Mouse (Mus musculus) adrenal gland, postnatal 14 days (tissue): ENCODE data around the gene Msh4. TPM values are rescaled to one million over a fixed set of nuclear protein-coding genes. Genes with fewer than 3 reads are reported as not detected.
"Not testable (repeated sequence)": the region's sequence is repeated elsewhere in the genome, so short reads cannot be mapped to it uniquely, and the experiment has no call there.

ENCODE experiments used
- DNase-seq: peaks from one replicate; pipeline ENCODE4 v3.0.0; 2021; ENCODE audit warnings: mixed read lengths
- total RNA-seq: library from RNA; stranded (reverse); gene quantifications from 2 replicates; pipeline ENCODE4 v1.2.3, GENCODE M21; 2021

Msh4 gene
- total RNA-seq, 1 experiment from 2014 or later: 0.22 TPM

DNA sequence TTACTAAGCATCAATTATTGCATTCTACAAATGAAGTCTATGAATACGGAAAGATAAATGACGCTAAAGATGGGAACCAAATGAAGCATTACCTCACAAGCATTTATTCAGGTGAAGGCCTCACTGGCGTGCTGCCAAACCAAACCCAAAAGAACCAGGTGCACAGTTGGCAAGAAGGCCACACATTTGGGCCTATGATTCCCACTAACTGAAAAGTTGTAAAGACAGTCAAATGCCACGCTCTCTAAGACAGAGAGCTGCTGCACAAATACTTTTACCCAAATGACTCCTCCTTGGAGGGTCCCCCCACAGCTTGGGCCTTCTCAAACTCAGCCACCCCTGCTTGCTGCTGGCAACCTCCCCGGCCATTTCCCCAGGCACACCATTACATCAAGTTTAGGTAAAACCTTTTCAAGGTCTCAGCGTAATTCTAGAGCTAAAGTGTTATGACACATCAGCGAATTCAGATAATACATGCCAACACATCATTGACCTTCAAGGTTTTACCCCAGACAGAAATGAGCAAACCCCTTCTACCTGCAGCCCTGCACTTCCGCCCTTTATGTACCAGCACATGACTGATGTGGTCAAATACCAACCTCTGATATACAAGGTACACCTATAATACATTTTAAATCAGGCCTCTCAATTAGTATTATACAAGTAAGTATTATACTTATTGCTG is 5.4 kb upstream of the Msh4 start:
- DNase-seq: peak; percentile 32

DNA sequence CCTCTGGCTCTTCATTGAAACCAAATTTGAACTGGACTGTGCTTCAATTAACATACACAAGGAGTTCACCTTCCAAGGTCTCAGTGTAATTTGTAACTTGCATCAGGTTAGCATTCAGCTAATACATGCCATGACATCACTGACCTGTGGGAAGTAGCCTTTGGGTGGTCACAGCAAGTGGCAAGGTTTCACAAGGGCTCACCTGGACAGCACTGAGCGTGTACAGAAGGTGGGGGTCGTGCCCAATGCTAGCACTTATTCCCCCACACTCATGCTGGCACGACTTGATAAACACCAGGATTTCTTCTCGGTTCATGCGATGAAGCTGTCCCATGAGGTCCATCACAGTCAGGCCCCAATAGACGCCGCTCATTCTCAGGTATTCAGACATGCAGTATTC is 4.6 kb upstream of the Msh4 start:
- no peak for DNase-seq

DNA sequence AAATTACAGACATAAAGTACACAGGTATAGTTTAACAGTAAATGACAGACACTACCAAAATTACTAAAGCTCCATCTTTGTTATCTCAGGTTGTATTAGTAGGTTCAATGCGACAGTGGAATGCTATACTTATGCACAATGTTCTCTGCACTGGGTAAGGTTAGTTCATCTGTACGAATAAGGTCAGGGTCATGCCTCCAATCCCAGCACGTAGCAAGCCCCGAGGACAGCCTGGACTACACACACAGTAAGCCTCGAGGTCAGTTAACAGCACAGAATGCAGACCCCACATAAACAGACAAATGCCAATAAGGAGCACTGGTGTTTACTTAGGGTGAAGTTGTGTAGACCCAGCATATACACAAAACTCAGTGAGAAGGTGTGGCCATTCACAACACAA is 3.0 kb upstream of the Msh4 start:
- DNase-seq: no peak

DNA sequence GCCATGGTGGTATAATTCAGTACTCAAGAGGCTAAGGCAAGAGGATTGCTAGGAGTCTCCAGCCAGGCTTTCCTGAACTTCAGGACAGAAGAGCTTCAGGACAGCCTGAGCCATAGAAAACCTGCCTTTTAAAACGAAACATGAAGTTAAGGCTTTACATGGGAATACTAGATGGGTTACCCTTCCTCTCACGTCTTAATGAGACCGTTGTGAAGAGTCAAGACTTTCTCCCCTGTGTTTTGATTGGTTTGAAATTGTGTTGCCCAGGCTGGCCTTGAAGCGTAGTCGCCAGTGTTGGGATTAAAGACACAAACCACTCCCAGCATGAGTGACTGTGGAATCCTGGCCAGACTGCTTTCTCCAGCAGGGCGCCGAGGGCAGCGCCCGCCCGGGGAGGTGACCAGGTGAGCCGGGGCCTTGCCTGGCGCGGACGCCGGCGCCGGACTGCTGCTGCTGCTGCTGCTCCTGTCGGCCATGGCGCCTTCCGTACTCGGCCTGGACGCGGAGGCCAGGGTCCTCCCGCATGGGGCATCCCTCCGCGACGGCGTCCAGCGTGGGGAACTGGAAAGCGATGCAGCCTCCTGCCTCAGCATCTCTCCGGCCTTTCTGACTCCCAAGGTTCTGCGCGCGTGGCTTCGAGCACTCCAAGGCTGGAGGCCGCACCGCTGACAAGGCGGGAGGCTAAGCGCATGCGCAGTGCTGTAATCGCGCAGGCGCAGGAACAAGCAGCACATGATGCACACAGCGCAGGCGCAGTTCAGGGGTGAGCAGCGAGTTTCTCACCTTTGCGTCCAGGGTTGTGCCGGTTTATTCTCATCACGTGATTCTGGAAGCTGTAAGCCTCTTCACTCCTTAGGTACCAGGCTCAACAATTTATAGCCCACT is 445 bp downstream of the Msh4 start:
- DNase-seq: no peak

DNA sequence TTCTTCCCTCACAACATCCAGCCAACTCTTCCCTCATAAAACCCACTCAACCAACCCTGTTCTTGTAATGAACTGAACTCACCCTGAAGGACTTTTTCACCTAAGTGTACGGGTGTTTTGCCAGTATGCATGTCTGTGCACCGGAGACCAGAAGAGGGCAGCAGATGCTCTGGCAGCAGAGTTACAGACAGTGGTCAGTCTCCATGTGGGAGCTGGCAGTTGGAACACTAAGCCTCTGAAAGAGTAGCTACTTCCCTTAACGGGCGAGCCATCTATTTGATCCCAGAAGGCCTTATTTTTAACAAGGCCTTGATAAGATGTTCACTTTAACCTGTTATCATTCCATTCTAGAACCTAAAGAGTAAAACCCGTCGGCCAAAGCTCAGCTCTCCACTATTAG is 1.4 kb downstream of the Msh4 start:
- DNase-seq: peak; percentile 69

DNA sequence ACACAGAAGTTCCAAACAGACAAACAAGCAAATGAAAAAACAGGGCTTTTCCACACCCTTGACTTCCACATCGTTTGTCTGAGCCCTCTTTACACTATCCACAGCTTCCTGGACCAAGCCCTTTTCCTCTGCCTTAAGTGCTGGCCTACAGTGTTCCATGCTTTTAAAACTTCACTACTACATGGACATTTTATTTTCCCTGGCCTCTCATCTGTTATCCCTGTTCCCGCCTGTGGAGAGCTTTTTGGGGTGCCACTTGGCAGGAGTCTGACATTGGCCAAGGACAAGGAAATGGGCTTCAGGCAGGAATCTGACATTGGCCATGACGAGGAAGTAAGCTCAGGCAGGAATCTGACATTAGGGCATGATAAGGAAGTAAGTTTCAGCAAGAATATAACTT is 3.3 kb downstream of the Msh4 start:
- DNase-seq: no peak

DNA sequence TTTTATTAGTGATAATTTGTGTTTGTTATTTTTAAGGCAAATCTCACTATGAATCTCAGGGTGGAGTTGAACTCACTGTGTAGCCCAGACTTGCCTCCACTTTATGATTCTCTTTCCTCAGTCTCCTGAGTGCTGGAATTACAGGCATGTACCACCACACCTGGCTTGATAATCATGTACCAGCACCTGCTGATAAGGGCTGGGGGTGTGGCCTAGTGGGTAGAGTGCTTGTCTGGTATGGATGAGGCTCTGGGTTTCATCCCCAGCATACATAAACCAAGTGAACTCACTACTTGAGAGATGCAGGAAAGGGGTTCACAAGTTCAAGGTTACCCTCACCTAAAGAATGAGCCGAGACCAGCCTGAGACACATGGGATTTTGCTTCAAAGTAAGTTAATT is 4.0 kb downstream of the Msh4 start:
- no peak for DNase-seq

DNA sequence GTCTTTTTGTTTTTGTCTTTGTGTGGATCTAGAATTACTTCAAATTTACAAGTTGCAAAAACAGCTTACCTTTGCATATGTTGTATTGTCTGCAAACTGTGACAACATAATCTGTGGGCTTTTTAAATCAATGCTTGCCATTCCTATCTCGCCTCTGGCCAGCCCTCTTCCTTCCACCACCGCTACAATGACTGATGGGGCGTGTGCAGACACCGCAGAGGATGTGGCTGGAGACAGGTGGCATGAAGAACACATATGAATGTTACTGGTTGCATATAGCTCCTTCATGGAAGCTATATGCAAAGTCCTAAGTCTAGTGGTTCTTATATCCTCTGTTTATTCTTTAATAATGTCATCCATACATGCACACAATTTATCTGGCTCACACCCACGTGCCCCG is 8.7 kb downstream of the Msh4 start:
- DNase-seq: no peak

DNA sequence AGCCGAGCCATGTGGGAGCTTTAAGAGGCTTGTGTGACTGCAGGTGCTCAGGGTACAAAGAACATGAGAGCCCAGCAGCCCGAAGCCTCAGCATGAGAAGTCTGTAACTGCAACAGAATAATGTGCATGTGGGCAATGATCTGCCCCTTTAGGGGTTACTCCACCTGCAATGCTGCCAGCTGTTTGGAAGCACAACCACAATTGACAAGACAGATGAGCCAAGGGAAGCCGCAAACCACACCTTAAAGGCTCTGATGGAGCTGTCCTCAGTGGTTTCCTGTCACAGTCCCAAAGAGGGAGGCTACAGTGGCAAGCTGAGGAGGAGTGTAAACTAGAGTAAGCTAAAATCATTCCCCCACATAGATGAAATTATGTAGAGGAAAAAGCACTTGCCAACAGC is 10.5 kb downstream of the Msh4 start:
- no peak for DNase-seq

DNA sequence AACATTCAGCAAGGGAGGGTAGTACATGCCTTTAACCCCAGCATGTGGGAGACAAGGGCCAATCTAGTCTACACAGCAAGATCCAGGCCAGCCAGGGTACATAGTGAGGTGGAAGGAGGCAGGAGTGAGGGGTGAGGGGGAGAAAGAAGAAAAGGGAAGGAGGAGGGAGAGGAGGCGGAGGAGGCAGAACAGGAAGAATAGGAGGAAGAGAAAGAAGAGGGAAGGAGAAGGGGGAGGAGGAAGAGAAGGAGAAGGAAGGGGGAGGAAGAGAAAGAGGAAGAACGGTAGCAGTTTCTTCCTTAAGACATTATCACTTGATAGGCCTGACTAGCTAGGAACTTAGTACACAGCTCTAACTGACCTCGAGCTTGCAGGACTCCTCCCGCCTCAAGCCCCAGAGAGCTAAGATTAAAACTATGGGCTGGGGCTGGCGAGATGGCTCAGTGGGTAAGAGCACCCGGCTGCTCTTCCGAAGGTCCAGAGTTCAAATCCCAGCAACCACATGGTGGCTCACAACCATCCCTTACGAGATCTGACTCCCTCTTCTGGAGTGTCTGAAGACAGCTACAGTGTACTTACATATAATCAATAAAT is 16.7 kb downstream of the Msh4 start:
- no peak for DNase-seq

DNA sequence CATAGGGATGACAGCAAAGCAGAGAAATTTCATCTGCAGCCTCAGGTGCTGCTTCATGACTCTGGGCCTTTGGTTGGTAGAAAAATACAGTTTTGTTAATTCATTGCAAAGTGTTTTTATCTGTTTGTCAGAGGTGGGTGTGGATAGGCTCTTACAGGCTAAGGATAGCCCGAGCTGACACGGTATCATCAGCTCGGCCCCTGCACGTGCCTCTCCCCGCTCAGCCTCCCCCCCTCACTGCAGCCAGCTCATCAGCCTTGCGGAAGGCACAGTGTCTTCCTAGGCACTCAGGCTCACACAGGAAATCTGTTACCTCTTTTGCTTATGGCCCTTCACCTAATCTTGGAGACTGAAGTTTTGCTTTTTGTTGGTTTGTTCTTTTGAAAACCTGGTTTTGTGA is 17.8 kb downstream of the Msh4 start:
- DNase-seq: no peak

DNA sequence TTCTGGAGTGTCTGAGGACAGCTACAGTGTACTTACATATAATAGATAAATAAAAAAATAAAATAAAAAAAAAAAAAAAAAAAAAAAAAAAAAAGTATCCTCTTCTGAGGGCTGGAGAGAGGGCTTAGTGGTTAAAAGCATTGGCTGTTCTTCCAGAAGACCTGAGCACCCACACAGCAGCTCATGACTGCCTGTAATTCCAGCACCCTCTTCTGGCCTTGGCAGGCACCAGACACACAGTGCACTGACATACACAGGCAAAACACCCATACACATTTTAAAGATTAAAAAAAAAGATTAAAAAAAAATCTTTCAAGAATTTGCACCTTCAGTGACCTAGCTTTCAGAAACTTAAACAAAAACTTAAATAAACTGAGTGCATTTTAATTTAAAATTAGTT is 19.6 kb downstream of the Msh4 start:
- DNase-seq: no peak

DNA sequence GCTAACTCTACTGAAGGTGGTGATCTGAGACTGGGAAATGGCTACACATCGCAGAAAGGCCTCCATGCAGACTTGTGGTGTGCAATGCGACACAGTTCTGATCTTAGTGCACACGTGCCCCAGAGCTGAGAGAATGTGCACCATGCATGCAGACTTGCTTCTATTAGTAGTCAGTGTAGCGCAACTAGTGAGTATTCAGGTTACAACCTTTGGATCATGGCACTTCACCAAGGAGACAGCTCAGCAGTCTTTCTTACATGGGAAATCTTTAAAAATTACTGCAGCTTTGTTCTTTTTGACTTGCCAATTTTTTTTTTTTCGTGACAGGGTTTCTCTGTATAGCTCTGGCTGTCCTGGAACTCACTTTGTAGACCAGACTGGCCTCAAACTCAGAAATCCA is 34.5 kb downstream of the Msh4 start:
- no peak for DNase-seq

DNA sequence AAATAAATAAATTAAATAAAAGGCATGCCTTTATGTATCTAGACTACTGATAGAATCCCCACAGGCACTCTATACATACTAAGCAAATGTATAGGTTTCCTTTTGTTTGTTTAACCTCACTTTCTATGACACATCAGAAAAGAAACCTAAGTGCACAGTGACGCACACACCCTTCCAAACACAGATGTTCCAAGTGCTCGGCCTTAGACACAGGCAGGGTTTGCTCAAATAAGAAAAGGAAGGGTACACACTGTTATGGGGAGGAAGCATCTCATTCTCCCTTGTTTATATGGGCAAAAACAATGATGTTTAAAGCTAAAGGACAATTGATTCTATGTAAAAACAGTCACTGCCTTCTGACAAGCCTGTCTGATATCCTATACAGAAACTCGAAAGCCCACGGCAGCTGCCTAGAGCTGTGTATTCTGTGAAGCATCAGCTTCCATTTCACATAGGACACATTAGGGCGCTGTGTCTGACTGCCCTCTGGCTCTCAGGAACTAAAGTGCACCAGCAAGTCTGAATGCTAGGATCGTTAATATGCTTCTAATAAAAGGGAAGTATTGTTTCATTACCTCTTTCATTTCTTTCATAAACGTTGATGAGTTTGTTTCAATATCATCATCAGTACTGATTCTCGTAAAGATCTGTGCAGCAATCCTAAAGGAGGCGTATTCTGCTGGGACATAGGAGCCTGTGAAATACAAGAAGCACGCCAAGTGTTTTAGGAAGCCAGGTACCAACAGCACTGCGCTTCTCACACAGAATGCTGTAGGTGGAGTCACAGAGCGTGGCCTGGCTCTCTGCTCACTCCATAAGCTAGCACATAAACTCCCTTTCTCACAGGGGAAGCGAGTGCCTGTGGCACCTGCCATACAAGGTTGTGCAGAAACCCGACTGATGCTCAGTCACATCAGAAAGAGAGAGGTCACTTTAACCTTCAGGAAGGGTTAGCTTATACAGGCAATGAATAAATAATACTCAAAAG is 38.5 kb downstream of the Msh4 start:
- no peak for DNase-seq

DNA sequence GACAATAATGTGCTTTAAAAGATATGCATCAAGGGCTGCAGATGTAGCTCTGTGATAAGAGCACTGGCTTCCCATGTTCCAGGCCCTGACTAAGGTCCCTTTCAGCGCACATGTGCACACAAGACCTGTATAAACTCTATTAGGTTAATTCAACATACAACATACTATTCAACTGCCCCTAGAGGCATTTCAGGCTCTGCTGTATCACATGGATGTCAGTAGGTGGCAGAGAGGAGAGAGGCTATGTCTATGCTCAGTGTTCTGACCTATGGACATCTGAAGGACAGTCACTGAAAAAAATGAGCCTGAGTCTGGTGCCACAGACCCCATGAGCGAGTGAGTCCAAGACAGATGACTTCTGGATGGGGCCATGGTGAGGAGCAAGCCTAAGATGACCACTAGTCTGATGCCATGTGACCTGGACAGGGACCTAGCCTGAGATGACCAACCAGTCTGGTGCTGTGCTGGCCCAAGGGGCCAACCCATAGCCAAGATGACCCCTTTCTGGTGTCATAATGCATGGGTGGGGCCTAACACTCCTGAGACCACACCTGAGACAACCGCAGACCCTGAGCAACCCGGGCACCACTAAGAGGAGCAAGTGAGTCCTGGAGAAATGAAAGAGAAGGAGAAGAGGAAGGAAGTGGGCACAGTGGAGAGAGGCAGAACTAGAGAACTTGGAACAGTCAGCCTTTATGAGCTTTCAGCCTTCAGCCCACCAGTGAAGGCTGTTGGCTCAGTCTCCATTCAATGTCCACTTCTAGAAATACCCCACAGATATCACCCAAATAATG is 41.1 kb downstream of the Msh4 start:
- DNase-seq: no peak

DNA sequence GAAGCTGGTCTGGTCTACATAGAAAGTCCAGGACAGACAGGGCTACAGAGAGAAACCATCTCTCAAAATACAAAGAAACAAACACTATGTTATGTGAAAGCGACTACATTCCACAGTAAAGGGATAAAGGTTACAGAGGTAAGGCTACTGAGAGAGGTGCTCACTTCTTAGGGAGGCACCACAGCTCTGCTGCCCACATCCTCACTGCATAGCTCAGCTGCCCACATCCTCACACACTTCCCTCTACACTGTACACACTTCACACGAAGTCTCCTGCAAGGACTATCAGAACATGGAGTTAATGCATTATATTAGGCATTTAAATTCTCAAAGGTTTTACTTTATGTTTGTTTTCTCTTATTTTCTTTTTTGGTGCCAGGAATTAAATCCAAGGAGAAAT is 42.1 kb downstream of the Msh4 start:
- DNase-seq: no peak

DNA sequence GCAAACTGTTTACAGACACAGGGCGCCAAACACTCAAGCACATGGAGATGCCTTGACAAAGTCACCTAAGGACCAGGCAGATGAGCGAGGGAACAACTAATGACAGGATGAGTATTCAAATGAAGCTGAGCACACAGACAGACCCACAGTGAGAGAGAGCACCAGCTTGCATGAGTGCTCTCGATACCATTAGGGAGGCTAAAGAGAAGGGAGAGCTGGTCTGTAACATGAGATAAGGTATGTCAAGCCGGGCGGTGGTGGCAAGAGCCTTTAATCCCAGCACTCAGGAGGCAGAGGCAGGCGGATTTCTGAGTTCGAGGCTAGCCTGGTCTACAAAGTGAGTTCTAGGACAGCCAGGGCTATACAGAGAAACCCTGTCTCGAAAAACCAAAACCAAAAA is 45.5 kb downstream of the Msh4 start:
- not testable (repeated sequence) for DNase-seq

DNA sequence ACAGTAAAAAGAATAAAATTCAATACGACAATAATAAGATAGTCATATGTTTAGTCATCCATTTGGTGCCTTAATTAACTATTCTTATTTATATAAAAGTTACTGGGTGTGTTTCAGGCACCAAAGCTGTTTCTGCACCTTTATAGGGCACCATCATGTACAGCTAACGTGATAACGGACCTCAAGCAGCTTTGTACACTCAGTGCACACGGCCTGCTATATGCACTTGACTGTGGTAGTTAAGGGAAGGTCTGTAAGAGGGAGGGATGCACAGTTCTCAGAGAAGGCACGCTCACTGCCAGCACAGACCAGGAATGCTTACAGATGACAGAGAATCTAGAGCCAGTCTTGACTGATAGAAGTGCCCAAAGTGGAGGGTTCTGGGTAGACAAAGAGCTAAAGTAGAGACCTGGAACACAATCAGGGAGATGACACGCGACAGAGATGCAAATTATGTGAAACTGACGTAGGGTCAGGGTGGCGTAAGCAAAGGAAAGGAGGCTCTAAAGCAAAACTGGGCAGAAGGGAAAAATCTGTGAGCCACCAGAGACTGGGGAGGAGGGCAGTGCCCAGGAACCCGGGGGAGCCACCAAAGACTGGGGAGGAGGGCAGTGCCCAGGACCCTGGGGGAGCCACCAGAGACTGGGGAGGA is 47.5 kb downstream of the Msh4 start:
- no peak for DNase-seq

DNA sequence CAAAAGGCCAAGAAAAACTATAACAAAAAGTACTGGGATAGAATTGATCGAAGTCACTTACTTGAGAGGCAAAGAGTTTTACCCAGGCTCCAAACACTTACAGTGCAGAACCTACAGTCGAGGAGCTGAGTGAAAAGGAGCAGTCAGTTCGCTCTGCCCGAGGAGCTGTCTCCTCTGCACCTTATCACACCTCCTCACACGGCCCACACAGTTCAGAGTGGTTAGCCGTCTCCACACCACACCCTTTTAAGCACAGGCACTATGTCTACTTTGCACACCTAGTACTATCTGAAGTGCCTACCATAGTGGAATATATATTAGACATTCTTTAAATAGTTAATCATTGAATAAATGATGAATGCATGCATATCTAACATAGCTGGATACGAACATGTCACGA is 53.7 kb downstream of the Msh4 start:
- DNase-seq: no peak

DNA sequence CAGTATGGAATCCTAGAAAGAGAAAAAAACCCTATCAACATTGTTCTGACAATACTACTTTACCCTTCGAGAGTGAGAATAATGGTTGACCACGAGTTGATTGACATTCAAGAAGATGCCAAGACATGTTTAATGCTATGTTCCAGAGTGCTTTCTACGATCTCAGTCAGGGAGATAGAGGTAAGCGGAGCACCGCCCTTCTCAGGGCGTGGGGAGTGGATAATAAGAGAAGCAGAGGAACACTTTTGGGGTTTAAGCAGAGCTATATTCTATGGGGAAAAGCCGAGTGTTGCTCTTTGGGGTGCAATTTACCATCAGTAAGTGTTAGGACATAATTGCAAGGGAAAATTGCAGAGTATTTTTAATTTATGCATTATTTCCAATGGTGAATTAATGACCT is 55.2 kb downstream of the Msh4 start:
- no peak for DNase-seq
